Mouse (Mus musculus) bone marrow macrophage, adult 2 months (primary cell): ENCODE measurements around the gene Churc1.

ENCODE experiments used
- CTCF ChIP-seq: IDR thresholded peaks from 2 replicates; pipeline ENCODE4 v1.5.1; 2012; ENCODE audit warnings: low read depth, mild to moderate bottlenecking, low read length, moderate library complexity
- POLR2A ChIP-seq: IDR thresholded peaks from 2 replicates; pipeline ENCODE4 v1.6.1; 2012; ENCODE audit warnings: mild to moderate bottlenecking, low read depth, low read length, borderline replicate concordance

- TF ChIP-seq CTCF (no peak), POLR2A (no peak)
Measured at GRCm38 (mm10) chr12:76779951-76780350, 14.6 kb downstream of the Churc1 start.
